Mouse (Mus musculus) thymus, adult 2 months (tissue): ENCODE measurements at regions not wholly inside any gene's neighbourhood (a gene's known extent, or its start where the extent isn't known, plus 50 kb on each side); places are given as distances from the start of the nearest gene placed in this dataset.

Experiments used
- CTCF ChIP-seq: fragments of 200-500 bp; IDR thresholded peaks from 2 replicates; pipeline ENCODE4 v1.5.1; 2012; ENCODE audit warnings: mild to moderate bottlenecking, control low read depth, low read length, moderate library complexity, borderline replicate concordance; ENCODE audit not compliant: control insufficient read depth, poor library complexity, insufficient read depth; ENCODE audit errors: extremely low read depth
- POLR2A ChIP-seq: fragments of 200-500 bp; IDR thresholded peaks from 2 replicates; pipeline ENCODE4 v1.6.1; 2012; ENCODE audit warnings: mild to moderate bottlenecking, low read length, control low read depth, moderate library complexity; ENCODE audit not compliant: control insufficient read depth, poor library complexity, insufficient read depth; ENCODE audit errors: extremely low read depth

DNA sequence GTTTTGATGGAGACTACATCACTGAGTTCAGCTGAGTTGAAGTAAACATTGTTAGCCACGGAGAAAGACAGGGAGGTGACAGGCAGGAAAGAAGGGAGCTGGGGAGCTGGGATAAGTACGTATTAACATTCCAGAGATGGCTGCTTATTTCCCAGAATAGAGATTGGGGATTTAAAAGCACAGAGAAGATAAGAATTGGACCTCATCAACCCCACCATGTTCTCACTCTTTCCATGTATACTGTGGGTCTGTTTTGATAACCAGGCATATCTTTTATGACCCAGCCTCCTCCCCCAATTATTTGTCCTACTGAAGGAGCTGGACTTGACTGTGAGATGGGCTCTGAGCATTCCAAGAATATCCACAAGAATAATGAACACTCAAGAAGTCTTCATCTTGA, 61.4 kb upstream of the Cd28 start:
- TF ChIP-seq POLR2A (no peak), CTCF (no peak)
